Mouse (Mus musculus): ENCODE measurements at regions not wholly inside any gene's neighbourhood (a gene's known extent, or its start where the extent isn't known, plus 50 kb on each side); places are given as distances from the start of the nearest gene placed in this dataset.

- ATAC-seq (ENCODE audit: insufficient number of reproducible peaks, insufficient read depth, low FRiP score, low TSS enrichment, low read depth), result no peak
- no peak overlapping the region for H3K27ac ChIP-seq
- WGBS, result 71% methylated on average over 2 of the region's 2 CpGs
Measured at GRCm38 (mm10) chr2:138733846-138734245, 477.5 kb downstream of the Btbd3 start.

GRCm38 (mm10) chr2:138744806-138745205, 488.4 kb downstream of the Btbd3 start:
- H3K4me2 ChIP-seq, result no peak overlapping the region
- no peak for ATAC-seq (ENCODE audit: insufficient number of reproducible peaks, insufficient read depth, low FRiP score, low TSS enrichment, low read depth)
- no peaks in the 10 kb centered on the region for H3K36me3 ChIP-seq
- no peaks in the 10 kb centered on the region for H3K27me3 ChIP-seq
- H3K4me1 ChIP-seq, result no peaks in the 10 kb centered on the region
- no peak overlapping the region for H3K9ac ChIP-seq
- H3K4me3 ChIP-seq, result no peak overlapping the region
- H3K27ac ChIP-seq, result no peak overlapping the region
- 83% methylated on average over 4 of the region's 4 CpGs for WGBS
- H3K9me3 ChIP-seq, result no peaks in the 10 kb centered on the region

More at GRCm38 (mm10) chr2:138733846-138734245, 477.5 kb downstream of the Btbd3 start:
- Histone ChIP-seq H3K9ac (no peak overlapping the region), H3K9me3 (no peaks in the 10 kb centered on the region), H3K4me3 (no peak overlapping the region), H3K36me3 (no peaks in the 10 kb centered on the region), H3K27me3 (no peaks in the 10 kb centered on the region), H3K4me1 (no peaks in the 10 kb centered on the region), H3K4me2 (no peak overlapping the region)

DNA sequence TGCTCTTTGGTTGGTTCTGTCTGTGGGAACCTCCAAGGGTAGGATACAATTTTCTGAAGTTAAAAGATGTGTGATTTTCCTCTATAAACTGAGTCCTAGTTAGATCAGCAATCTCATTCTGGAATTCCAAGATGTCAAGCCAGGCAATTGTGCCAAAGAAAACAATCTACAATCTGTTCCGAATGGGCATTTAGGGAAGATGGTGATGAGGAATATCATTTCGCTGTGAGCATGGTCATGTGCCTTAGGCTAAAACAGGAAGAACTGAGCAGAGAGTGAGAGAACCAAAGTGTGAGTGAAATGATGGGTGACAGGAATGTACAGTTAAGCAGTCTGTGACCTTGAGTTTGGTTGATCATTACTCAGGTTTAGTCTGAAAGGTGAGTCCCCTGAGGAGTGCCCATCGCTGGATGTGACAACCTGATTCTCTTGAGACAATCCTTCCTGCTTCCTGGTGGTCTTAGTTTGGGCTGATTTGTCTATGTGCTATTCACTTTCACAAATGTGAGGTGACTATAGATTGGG, 504.1 kb downstream of the Btbd3 start:
- Histone ChIP-seq H3K36me3 (no peaks in the 10 kb centered on the region), H3K27ac (no peak overlapping the region), H3K4me3 (no peak overlapping the region), H3K9me3 (no peaks in the 10 kb centered on the region), H3K9ac (no peak overlapping the region), H3K4me2 (no peak overlapping the region), H3K4me1 (no peaks in the 10 kb centered on the region), H3K27me3 (no peaks in the 10 kb centered on the region)
- WGBS, result 80% methylated on average over 3 of the region's 3 CpGs
- ATAC-seq (ENCODE audit: insufficient number of reproducible peaks, insufficient read depth, low FRiP score, low TSS enrichment, low read depth), result no peak

DNA sequence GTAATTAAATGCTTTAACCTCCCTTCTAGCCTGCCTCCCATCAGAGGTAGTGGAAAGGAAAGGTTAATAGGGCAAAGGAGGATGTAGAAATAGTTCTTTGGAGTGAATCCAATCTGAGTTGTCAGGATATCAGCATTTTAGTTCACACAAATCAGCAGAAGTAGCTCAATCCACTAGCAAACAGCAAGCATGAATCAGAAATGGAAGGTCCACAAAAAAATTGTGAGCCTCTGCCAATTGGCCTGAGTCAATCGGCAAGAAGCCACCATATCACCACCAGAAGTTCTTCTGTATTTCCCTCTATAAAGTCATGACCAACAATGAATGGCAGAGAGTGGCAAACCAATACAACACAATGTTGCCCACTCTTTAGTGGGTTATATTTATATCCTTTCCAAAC, 505.0 kb downstream of the Btbd3 start:
- no peak overlapping the region for H3K4me2 ChIP-seq
- no peak overlapping the region for H3K27ac ChIP-seq
- H3K4me3 ChIP-seq, result no peak overlapping the region
- H3K36me3 ChIP-seq, result no peaks in the 10 kb centered on the region
- ATAC-seq (ENCODE audit: insufficient number of reproducible peaks, insufficient read depth, low FRiP score, low TSS enrichment, low read depth), result no peak
- 95% methylated on average over 1 of the region's 1 CpGs for WGBS
- H3K27me3 ChIP-seq, result no peaks in the 10 kb centered on the region
- H3K9me3 ChIP-seq, result no peaks in the 10 kb centered on the region
- H3K4me1 ChIP-seq, result no peaks in the 10 kb centered on the region
- no peak overlapping the region for H3K9ac ChIP-seq

DNA sequence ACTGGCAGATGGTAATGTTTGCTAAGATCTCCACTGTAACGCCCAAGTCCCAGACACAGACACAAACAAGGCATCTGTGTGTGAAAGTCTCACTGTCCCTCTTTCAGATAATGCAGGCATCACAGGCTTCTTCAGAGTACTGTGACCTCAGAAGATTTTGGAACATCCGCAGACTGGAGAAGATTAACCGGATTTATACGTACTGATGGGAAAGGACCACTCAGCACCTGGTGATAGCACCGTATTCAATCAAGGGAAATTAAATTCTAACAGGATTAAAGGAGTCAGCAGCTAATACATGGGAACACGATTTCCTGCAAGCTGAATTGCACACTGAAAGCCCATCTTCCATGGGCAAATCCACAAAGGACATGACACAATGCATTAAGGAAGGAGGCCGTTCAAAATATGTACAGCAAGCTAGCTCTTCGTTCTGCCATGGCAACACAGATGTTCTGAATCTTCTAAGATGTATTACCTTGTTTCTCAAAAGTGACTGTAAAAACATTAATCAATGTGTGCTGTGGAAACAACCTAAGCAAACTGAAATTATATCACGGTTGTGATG, 510.0 kb downstream of the Btbd3 start:
- Histone ChIP-seq H3K9me3 (no peaks in the 10 kb centered on the region), H3K27me3 (no peaks in the 10 kb centered on the region), H3K27ac (no peak overlapping the region), H3K36me3 (no peaks in the 10 kb centered on the region), H3K4me3 (no peak overlapping the region), H3K4me1 (no peaks in the 10 kb centered on the region), H3K4me2 (no peak overlapping the region), H3K9ac (no peak overlapping the region)
- 37% methylated on average over 9 of the region's 9 CpGs for WGBS
- ATAC-seq (ENCODE audit: insufficient number of reproducible peaks, insufficient read depth, low FRiP score, low TSS enrichment, low read depth), result no peak

DNA sequence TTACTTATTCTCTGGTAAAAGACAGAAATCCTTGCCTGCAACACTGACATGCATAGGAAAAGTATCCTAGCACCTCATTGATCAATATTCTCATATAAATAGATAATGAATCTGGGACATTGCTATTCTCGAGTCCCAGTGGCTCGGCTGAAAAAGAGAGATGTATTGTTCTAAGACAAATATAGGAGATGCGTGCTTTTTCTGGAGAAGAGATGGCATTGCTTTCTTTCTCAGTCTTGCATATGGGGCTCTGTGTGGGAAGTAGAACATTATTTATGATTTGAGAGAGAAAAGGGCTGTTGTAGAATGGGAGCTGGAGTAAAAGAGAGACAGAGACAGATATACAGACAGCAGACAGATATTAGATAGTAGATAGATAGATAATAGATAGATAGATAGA, 527.4 kb downstream of the Btbd3 start:
- ATAC-seq (ENCODE audit: insufficient number of reproducible peaks, insufficient read depth, low FRiP score, low TSS enrichment, low read depth), result no peak
- H3K9ac ChIP-seq, result no peak overlapping the region
- no peak overlapping the region for H3K27ac ChIP-seq

DNA sequence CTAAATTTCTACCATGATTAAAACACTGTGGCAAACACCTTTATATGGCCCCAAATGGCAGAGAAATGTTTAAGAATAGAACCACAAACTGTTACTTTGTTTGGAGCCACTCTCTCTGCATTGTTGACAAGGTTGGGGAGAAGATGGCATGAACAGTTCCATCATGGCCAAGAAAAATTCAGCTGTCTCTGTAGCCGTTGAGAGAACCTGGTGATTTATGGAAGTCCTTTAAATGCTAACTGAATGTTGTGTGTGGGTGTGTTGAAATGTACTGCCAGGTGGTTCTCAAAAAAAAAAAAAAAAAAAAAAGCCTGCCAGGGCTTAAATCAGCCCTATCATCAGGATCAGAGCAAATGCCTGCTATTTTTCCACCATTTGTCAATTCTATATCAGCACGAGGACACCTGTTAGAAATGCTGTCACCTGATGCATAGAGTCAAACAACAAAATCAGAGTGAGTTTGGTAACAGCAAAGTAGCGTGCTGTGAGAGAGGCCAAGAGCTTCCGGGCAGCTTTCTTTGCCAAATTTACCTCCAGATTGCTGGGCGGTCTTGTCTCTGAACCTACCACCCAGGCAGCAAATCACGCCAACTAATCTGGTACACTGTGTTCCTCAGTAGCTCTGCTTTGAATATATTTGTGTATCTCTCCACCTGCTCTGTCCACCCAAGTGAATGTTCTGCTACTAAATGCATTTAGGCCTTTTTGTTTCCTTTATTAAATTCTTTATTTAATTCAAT, 536.5 kb downstream of the Btbd3 start:
- Histone ChIP-seq H3K36me3 (no peaks in the 10 kb centered on the region), H3K4me1 (no peaks in the 10 kb centered on the region), H3K4me2 (no peak overlapping the region), H3K27me3 (no peaks in the 10 kb centered on the region), H3K9ac (no peak overlapping the region), H3K4me3 (no peak overlapping the region), H3K9me3 (no peaks in the 10 kb centered on the region), H3K27ac (no peak overlapping the region)
- ATAC-seq (ENCODE audit: insufficient number of reproducible peaks, insufficient read depth, low FRiP score, low TSS enrichment, low read depth), result no peak
- WGBS, result 90% methylated on average over 6 of the region's 6 CpGs

More for the DNA sequence above, 527.4 kb downstream of the Btbd3 start:
- Histone ChIP-seq H3K27me3 (no peaks in the 10 kb centered on the region), H3K4me3 (no peak overlapping the region), H3K4me2 (no peak overlapping the region), H3K9me3 (no peaks in the 10 kb centered on the region), H3K4me1 (no peaks in the 10 kb centered on the region), H3K36me3 (no peaks in the 10 kb centered on the region)
- WGBS, result 87% methylated on average over 3 of the region's 3 CpGs

DNA sequence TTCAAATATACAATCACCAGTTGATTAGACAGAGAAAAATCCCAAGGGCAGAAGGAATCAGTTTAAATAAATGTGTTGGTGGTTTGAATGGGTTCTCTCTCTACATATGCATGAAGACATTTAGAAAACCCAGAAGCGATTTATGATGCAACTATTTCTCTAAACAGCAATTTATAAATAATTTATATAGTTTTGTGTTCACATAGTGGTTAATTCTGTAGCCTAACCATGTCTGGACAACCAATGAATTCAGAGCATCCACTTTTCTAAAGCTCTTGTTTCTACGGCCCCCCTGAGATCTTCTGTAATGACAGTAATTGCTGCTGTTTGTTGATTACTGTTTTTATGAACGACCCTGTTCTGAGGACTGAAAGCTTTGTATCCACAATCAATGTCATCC, 549.8 kb downstream of the Btbd3 start:
- H3K9ac ChIP-seq, result no peak overlapping the region
- H3K4me1 ChIP-seq, result peaks cover 5% of the 10 kb centered on the region; the same call in 1 of the 2 replicates
- WGBS, result 63% methylated on average over 3 of the region's 3 CpGs
- H3K27ac ChIP-seq, result no peak overlapping the region
- H3K4me2 ChIP-seq, result no peak overlapping the region
- no peak for ATAC-seq (ENCODE audit: insufficient number of reproducible peaks, insufficient read depth, low FRiP score, low TSS enrichment, low read depth)
- no peaks in the 10 kb centered on the region for H3K27me3 ChIP-seq
- H3K9me3 ChIP-seq, result no peaks in the 10 kb centered on the region
- no peak overlapping the region for H3K4me3 ChIP-seq
- H3K36me3 ChIP-seq, result no peaks in the 10 kb centered on the region

- no peak overlapping the region for H3K9ac ChIP-seq
- no peaks in the 10 kb centered on the region for H3K9me3 ChIP-seq
- no peaks in the 10 kb centered on the region for H3K36me3 ChIP-seq
- H3K4me3 ChIP-seq, result no peak overlapping the region
- H3K27ac ChIP-seq, result no peak overlapping the region
- H3K27me3 ChIP-seq, result no peaks in the 10 kb centered on the region
- peaks cover 5% of the 10 kb centered on the region; the same call in 1 of the 2 replicates for H3K4me1 ChIP-seq
- 80% methylated on average over 2 of the region's 2 CpGs for WGBS
- no peak overlapping the region for H3K4me2 ChIP-seq
- no peak for ATAC-seq (ENCODE audit: insufficient number of reproducible peaks, insufficient read depth, low FRiP score, low TSS enrichment, low read depth)
Measured at GRCm38 (mm10) chr2:138809767-138810166, 553.4 kb downstream of the Btbd3 start.

GRCm38 (mm10) chr2:138820489-138820888, 564.1 kb downstream of the Btbd3 start:
- Histone ChIP-seq H3K27ac (no peak overlapping the region), H3K4me3 (no peak overlapping the region), H3K4me2 (no peak overlapping the region), H3K4me1 (no peaks in the 10 kb centered on the region), H3K9ac (no peak overlapping the region), H3K27me3 (no peaks in the 10 kb centered on the region), H3K9me3 (no peaks in the 10 kb centered on the region), H3K36me3 (no peaks in the 10 kb centered on the region)
- ATAC-seq (ENCODE audit: insufficient number of reproducible peaks, insufficient read depth, low FRiP score, low TSS enrichment, low read depth), result no peak
- WGBS, result 88% methylated on average over 4 of the region's 4 CpGs

DNA sequence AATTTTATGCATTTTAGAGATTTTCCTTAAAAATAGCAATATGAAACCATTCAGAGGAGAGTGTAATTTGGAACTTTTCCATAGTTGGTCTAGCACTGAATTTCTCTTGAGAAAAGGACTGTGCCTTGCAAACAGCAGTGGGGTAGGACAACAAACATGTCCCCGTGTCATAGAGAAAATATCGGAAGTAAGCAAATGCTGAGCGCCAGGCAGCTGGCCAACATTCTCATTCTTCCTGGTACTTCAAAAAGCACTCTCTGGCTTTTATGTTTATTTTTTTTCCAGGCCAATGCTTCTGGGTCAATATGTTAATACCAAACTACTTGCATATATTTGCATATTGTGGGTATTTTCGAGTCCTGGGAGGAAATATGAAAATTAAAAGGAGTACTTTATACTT, 568.5 kb downstream of the Btbd3 start:
- ATAC-seq (ENCODE audit: insufficient number of reproducible peaks, insufficient read depth, low FRiP score, low TSS enrichment, low read depth), result no peak
- no peak overlapping the region for H3K4me3 ChIP-seq
- no peaks in the 10 kb centered on the region for H3K4me1 ChIP-seq
- H3K27me3 ChIP-seq, result no peaks in the 10 kb centered on the region
- no peak overlapping the region for H3K9ac ChIP-seq
- 71% methylated on average over 4 of the region's 4 CpGs for WGBS
- no peak overlapping the region for H3K4me2 ChIP-seq
- no peak overlapping the region for H3K27ac ChIP-seq
- H3K36me3 ChIP-seq, result no peaks in the 10 kb centered on the region
- no peaks in the 10 kb centered on the region for H3K9me3 ChIP-seq

Measured in embryonic facial prominence, embryonic 13.5 days (tissue).